Mouse (Mus musculus) forebrain, embryonic 12.5 days (tissue): Measurements from ENCODE around the gene Rad54l. TPM values are rescaled to one million over a fixed set of nuclear protein-coding genes. Genes with fewer than 3 reads are reported as not detected.

Experiments
- ATAC-seq: fragments of 200-750 bp; cut with Nextera tagmentation; 2 replicates; pipeline ENCODE4 v1.8.0; 2017; ENCODE audit warnings: moderate TSS enrichment; ENCODE audit not compliant: low FRiP score
- H3K27ac ChIP-seq: fragments of 300-500 bp; sonication (generic); 2 replicates; pipeline ENCODE4 v1.5.1; 2016; ENCODE audit warnings: mild to moderate bottlenecking
- H3K27me3 ChIP-seq: fragments of 300-500 bp; sonication (generic); 2 replicates; pipeline ENCODE4 v1.6.1; 2016; ENCODE audit warnings: mild to moderate bottlenecking
- H3K36me3 ChIP-seq: fragments of 300-500 bp; sonication (generic); replicated peaks from 2 replicates; pipeline ENCODE4 v1.6.1; 2016; ENCODE audit warnings: mild to moderate bottlenecking
- H3K4me1 ChIP-seq: fragments of 300-500 bp; sonication (generic); 2 replicates; pipeline ENCODE4 v1.6.1; 2016
- H3K4me2 ChIP-seq: fragments of 300-500 bp; sonication (generic); 2 replicates; pipeline ENCODE4 v1.6.1; 2016; ENCODE audit warnings: mild to moderate bottlenecking, moderate library complexity
- H3K4me3 ChIP-seq: fragments of 300-500 bp; sonication (generic); replicated peaks from 2 replicates; pipeline ENCODE4 v1.5.1; 2016; ENCODE audit warnings: mild to moderate bottlenecking
- H3K9ac ChIP-seq: fragments of 300-500 bp; sonication (generic); 2 replicates; pipeline ENCODE4 v1.6.1; 2016; ENCODE audit warnings: mild to moderate bottlenecking
- H3K9me3 ChIP-seq: fragments of 300-500 bp; sonication (generic); 2 replicates; pipeline ENCODE4 v1.6.1; 2016
- WGBS: fragments of 180-500 bp; shearing (Covaris S2); methylation state at CpG from one replicate; pipeline ENCODE4 v1.1.7; 2016; 5-methylcytosine and 5-hydroxymethylcytosine counted together
- polyA plus RNA-seq: library from polyadenylated mRNA; unstranded; fragments of >200 nt; fragmentation: Nextera tagmentation; extraction: Ambion mirVana; gene quantifications from 2 replicates; pipeline ENCODE4 v1.2.1, GENCODE M21; 2016

The Rad54l gene
- polyA plus RNA-seq, 1 experiment from 2014 or later, result 63.1 TPM

GRCm38 (mm10) chr4:116134990-116135389 lies 11.5 kb upstream of the Rad54l start:
- Histone ChIP-seq H3K4me3 (no peak overlapping the region), H3K9ac (no peak overlapping the region), H3K4me1 (peaks cover 5% of the 10 kb centered on the region; the same call in 1 of the 2 replicates), H3K4me2 (no peak overlapping the region), H3K9me3 (no peaks in the 10 kb centered on the region), H3K27me3 (no peaks in the 10 kb centered on the region), H3K27ac (no peak overlapping the region), H3K36me3 (0 out of 2 replicates have a peak, but pooled peaks cover 5% of the 10 kb centered on the region)
- WGBS, result 45% methylated on average over 2 of the region's 2 CpGs
- no peak for ATAC-seq

GRCm38 (mm10) chr4:116133126-116133525 lies 9.6 kb upstream of the Rad54l start:
- Histone ChIP-seq H3K27ac (no peak overlapping the region), H3K4me2 (no peak overlapping the region), H3K36me3 (0 out of 2 replicates have a peak, but pooled peaks cover 5% of the 10 kb centered on the region), H3K4me3 (no peak overlapping the region), H3K4me1 (peaks cover 5% of the 10 kb centered on the region; the same call in 1 of the 2 replicates), H3K27me3 (no peaks in the 10 kb centered on the region), H3K9ac (no peak overlapping the region), H3K9me3 (no peaks in the 10 kb centered on the region)
- 90% methylated on average over 4 of the region's 4 CpGs for WGBS
- ATAC-seq, result no peak

GRCm38 (mm10) chr4:116127956-116128355 lies 4.5 kb upstream of the Rad54l start:
- ATAC-seq, result no peak

GRCm38 (mm10) chr4:116125803-116126386 lies 2.4 kb upstream of the Rad54l start:
- Histone ChIP-seq H3K27ac (no peak overlapping the region), H3K4me1 (peaks cover 26% of the 10 kb centered on the region), H3K4me2 (no peak overlapping the region), H3K9ac (no peak overlapping the region), H3K4me3 (no peak overlapping the region), H3K36me3 (no peaks in the 10 kb centered on the region), H3K27me3 (no peaks in the 10 kb centered on the region), H3K9me3 (no peaks in the 10 kb centered on the region)
- ATAC-seq, result no peak
- 95% methylated on average over 4 of the region's 4 CpGs for WGBS

More at GRCm38 (mm10) chr4:116127956-116128355, 4.5 kb upstream of the Rad54l start:
- Histone ChIP-seq H3K4me3 (no peak overlapping the region), H3K4me2 (no peak overlapping the region), H3K27me3 (no peaks in the 10 kb centered on the region), H3K4me1 (peaks cover 15% of the 10 kb centered on the region), H3K36me3 (0 out of 2 replicates have a peak, but pooled peaks cover 5% of the 10 kb centered on the region), H3K9ac (no peak overlapping the region), H3K9me3 (no peaks in the 10 kb centered on the region), H3K27ac (no peak overlapping the region)
- 68% methylated on average over 6 of the region's 6 CpGs for WGBS

DNA sequence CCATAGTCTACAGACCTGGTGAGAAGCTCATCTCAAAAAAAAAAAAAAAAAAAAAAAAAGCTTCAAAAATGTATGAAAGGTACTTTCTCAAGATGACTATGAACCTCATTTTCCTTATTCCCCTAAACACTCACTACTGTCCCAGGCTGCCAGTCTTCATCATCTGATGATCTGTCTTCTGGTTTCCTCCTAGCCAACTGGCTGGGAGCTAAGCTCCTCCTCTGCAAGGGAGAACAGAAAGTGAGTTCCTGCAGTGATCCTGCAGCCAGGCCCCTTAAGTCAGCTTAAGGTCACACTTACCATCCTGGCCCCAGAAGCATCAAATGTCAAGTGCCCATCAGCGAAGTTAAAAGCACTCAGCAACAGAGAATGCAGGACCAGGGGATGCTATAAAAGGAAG lies 728 bp downstream of the Rad54l start:
- Histone ChIP-seq H3K27me3 (no peaks in the 10 kb centered on the region), H3K36me3 (peaks cover 22% of the 10 kb centered on the region), H3K27ac (no peak overlapping the region), H3K9ac (peak overlapping the region; percentile 66), H3K4me3 (peak overlapping the region; percentile 61), H3K4me2 (peak overlapping the region; percentile 68), H3K4me1 (peaks cover 26% of the 10 kb centered on the region), H3K9me3 (no peaks in the 10 kb centered on the region)
- no peak for ATAC-seq
- WGBS, result 0% methylated on average over 1 of the region's 1 CpGs

- peaks cover 74% of the 10 kb centered on the region for H3K36me3 ChIP-seq
- H3K4me1 ChIP-seq, result no peaks in the 10 kb centered on the region
- ATAC-seq, result no peak
- H3K9ac ChIP-seq, result no peak overlapping the region
- H3K27ac ChIP-seq, result no peak overlapping the region
- H3K4me2 ChIP-seq, result no peak overlapping the region
- H3K27me3 ChIP-seq, result no peaks in the 10 kb centered on the region
- no peak overlapping the region for H3K4me3 ChIP-seq
- WGBS, result 51% methylated on average over 2 of the region's 2 CpGs
- H3K9me3 ChIP-seq, result no peaks in the 10 kb centered on the region
These were observed 12.0 kb downstream of the Rad54l start for GRCm38 (mm10) chr4:116111486-116111885.

GRCm38 (mm10) chr4:116110695-116111094 lies 12.8 kb downstream of the Rad54l start:
- Histone ChIP-seq H3K4me3 (no peak overlapping the region), H3K36me3 (peaks cover 74% of the 10 kb centered on the region), H3K4me2 (no peak overlapping the region), H3K27me3 (no peaks in the 10 kb centered on the region), H3K9ac (no peak overlapping the region), H3K9me3 (no peaks in the 10 kb centered on the region), H3K27ac (no peak overlapping the region), H3K4me1 (no peaks in the 10 kb centered on the region)
- no peak for ATAC-seq
- 94% methylated on average over 6 of the region's 6 CpGs for WGBS

- H3K9ac ChIP-seq, result no peak overlapping the region
- no peak overlapping the region for H3K27ac ChIP-seq
- no peak for ATAC-seq
- no peak overlapping the region for H3K4me2 ChIP-seq
- no peaks in the 10 kb centered on the region for H3K4me1 ChIP-seq
- no peaks in the 10 kb centered on the region for H3K27me3 ChIP-seq
- H3K36me3 ChIP-seq, result peaks cover 77% of the 10 kb centered on the region
- H3K9me3 ChIP-seq, result no peaks in the 10 kb centered on the region
- 98% methylated on average over 5 of the region's 5 CpGs for WGBS
- no peak overlapping the region for H3K4me3 ChIP-seq
These were observed 18.2 kb downstream of the Rad54l start for GRCm38 (mm10) chr4:116105278-116105677.

DNA sequence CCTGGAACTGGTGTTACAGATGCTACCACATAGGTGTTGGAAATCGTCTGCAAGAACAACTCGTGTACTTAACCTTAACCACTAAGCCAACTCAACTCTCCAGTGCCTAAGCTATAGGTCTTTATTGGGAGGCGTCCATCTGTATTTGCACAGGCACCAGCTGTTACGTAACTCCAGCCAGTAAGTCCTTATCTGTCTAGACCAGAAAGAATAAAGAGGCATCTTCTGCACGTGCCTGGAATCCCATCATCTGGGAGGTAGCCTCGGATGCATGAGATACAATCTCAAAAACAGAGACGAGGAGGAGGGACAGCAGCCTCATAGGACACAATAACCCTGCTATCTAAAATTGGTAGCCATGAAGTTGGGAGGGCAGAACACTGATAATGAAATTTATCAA lies 22.5 kb downstream of the Rad54l start:
- no peaks in the 10 kb centered on the region for H3K4me1 ChIP-seq
- no peak overlapping the region for H3K27ac ChIP-seq
- ATAC-seq, result no peak
- 91% methylated on average over 7 of the region's 7 CpGs for WGBS
- no peak overlapping the region for H3K4me2 ChIP-seq
- H3K4me3 ChIP-seq, result no peak overlapping the region
- H3K36me3 ChIP-seq, result peaks cover 88% of the 10 kb centered on the region
- H3K9me3 ChIP-seq, result no peaks in the 10 kb centered on the region
- H3K9ac ChIP-seq, result no peak overlapping the region
- H3K27me3 ChIP-seq, result no peaks in the 10 kb centered on the region

- no peak for ATAC-seq
- Histone ChIP-seq H3K4me1 (no peaks in the 10 kb centered on the region), H3K4me2 (no peak overlapping the region), H3K4me3 (no peak overlapping the region), H3K36me3 (peaks cover 96% of the 10 kb centered on the region), H3K27me3 (no peaks in the 10 kb centered on the region), H3K27ac (no peak overlapping the region), H3K9me3 (no peaks in the 10 kb centered on the region), H3K9ac (no peak overlapping the region)
- 91% methylated on average over 8 of the region's 8 CpGs for WGBS
These were observed 26.3 kb downstream of the Rad54l start for GRCm38 (mm10) chr4:116097211-116097610.

DNA sequence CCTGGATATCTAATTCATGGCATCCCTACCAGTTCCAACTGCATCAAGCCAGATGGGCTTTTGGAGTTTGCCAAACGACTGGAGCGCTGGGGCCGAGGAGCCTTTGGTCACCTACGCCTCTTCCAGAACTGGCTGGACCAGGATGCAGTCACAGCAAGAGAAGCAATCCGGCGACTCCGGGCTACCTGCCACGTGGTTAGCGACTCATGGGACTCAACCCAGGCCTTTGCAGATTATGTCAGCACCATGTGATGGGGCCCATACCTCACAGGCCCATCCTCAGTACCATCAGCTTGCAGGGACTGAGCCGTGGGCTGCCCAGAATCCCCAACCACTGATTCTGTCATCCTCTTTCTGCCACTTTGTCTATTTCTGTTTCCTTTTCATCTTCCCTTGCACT lies 27.2 kb downstream of the Rad54l start:
- Histone ChIP-seq H3K9ac (no peak overlapping the region), H3K4me2 (no peak overlapping the region), H3K36me3 (peaks cover 97% of the 10 kb centered on the region), H3K4me3 (no peak overlapping the region), H3K27ac (no peak overlapping the region), H3K9me3 (no peaks in the 10 kb centered on the region), H3K27me3 (no peaks in the 10 kb centered on the region), H3K4me1 (no peaks in the 10 kb centered on the region)
- ATAC-seq, result no peak
- WGBS, result 92% methylated on average over 10 of the region's 10 CpGs

- no peaks in the 10 kb centered on the region for H3K4me1 ChIP-seq
- H3K36me3 ChIP-seq, result peaks cover 77% of the 10 kb centered on the region
- WGBS, result 92% methylated on average over 23 of the region's 23 CpGs
- H3K4me2 ChIP-seq, result no peak overlapping the region
- no peak overlapping the region for H3K9ac ChIP-seq
- no peaks in the 10 kb centered on the region for H3K27me3 ChIP-seq
- H3K4me3 ChIP-seq, result no peak overlapping the region
- no peak overlapping the region for H3K27ac ChIP-seq
- H3K9me3 ChIP-seq, result no peaks in the 10 kb centered on the region
- ATAC-seq, result no peak
These were observed 34.8 kb downstream of the Rad54l start for GRCm38 (mm10) chr4:116088510-116089249.
